Mouse (Mus musculus) ES-E14 (cell line): ENCODE data around the gene Pla2g16.

ENCODE experiments used
- CHD2 ChIP-seq: IDR thresholded peaks from 2 replicates; pipeline ENCODE4 v1.6.1; 2014; ENCODE audit warnings: mild to moderate bottlenecking, low read depth, low read length, inconsistent platforms
- HCFC1 ChIP-seq: IDR thresholded peaks from 2 replicates; pipeline ENCODE4 v1.6.1; 2012; ENCODE audit warnings: low read length, inconsistent platforms, borderline replicate concordance; ENCODE audit not compliant: insufficient read depth
- ZC3H11A ChIP-seq: IDR thresholded peaks from 2 replicates; pipeline ENCODE4 v1.6.1; 2012; ENCODE audit warnings: low read depth, mild to moderate bottlenecking, inconsistent platforms, low read length, borderline replicate concordance
- ZNF384 ChIP-seq: IDR thresholded peaks from 2 replicates; pipeline ENCODE4 v1.6.1; 2012; ENCODE audit warnings: low read depth, low read length, inconsistent platforms

DNA sequence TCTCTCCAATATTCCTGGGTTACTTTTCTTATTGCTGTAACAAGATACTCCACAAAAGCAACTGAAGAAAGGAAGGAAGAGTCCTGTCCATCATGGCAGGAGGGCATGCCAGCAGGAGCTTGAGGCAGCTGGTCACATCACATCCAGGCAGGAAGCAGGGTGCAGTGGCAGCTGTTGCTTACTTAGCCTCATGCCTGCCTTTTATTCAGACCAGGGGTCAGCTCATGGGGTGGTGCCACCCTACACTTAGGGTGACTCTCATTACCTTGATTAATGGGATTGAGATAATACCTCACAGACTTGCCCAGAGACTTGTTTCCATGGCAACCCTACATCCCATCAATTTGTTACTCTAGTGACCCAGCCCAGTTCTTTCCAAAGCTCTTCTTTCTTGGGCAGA is 47.8 kb downstream of the Pla2g16 start:
- no peak for TF ChIP-seq ZNF384
- TF ChIP-seq CHD2: no peak
- no peak for TF ChIP-seq HCFC1
- TF ChIP-seq ZC3H11A: no peak
